Mouse (Mus musculus): ENCODE data around the gene Zfp961.
"Not testable (repeated sequence)": the region's sequence is repeated elsewhere in the genome, so short reads cannot be mapped to it uniquely, and the experiment has no call there.

Gene Zfp961

DNA sequence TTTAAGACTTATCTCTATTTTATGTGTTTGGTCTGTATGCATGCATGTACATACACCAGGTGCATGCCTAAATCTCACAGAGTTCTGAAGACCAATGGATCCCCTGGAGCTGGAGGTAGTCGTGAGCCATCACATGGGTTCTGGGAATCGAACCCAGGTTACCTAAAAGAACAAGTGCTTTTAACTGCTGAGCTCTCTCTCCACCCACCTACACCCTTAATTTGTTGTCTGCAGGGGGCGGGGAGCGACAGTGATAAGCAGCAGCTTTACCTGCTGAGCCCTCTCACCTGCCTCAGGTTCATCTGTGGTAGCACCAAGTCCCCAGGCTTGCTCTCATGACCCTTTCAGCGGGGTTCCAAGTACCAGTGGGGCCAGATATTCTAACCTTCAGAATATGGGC lies 11.0 kb downstream of the Zfp961 start:
- DNase-seq (ENCODE audit: low spot score): no peak

DNA sequence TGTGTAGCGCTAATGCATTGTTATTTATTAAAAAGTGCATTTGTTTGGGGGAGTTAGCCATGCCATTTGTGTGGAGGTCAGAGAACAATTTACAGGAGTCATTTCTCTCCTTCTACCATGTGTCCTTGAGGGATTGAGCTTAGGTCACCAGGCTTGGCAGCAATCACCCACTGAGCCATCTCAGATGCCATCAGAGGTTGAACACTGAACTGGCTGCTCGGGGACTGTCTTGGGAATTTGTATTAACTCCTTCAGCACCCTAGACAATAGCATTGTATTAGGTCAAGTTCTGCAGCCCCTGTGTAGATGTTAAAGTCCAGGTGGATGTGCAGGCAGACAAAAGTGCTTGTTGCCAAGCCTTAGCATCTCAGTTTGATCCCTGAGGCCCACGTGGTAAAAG lies 13.2 kb downstream of the Zfp961 start:
- no peak for DNase-seq (ENCODE audit: low spot score)

DNA sequence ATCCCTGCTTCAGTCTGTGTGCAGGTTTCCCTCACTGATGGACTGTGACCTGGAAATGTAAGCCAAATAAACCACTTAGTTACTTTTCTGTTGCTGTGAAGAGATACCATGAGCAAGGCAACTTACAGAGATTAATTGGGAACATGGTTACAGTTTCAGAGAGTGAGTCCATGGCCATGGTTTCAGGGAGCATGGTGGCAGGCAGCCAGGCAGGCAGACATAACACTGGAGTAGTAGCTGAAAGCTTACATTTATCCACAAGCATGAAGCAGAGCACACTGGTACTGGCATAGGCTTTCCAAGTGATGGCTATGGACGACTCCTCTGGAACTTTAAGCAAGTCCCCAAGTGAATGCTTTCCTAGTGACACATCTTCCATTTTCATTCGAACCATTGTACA lies 14.3 kb downstream of the Zfp961 start:
- DNase-seq (ENCODE audit: low spot score): no peak

DNA sequence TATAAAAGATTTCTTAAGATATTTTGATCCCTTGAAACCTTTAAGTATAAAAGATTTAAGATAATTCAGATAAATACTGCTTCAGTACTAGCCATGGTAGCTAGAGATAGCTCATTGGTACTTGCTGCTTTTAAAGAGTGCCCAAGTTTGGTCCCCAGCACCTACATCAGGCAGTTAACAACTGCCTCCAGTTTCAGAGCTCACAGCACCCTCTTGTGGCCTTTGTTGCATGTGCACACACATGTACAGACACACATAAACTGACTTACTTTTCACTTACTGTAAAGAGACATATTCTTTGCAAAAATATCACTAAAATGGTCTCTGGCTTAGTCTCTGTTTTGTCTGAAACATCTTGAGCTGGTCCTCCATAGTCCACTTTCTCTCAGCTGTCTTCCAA lies 15.6 kb downstream of the Zfp961 start:
- DNase-seq (ENCODE audit: low spot score): no peak

DNA sequence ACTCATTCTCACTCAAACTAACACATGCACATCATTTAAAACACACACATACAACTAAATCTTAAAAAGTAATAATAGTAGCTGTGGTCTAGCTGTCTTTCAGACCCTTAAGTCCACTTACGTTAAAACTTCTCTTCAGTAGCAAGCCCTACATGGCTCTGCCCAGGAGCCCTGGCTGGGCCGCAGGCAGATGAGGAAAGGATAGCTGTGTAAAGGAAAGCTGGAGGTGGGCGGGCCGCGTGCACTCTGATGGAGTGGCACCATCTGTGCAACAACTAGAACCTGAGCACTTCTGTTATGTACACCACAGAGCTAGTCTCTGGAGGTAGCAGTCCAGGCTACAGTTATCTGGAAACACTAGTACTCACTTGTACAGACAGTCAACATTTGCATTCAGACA lies 16.4 kb downstream of the Zfp961 start:
- DNase-seq (ENCODE audit: low spot score): no peak

DNA sequence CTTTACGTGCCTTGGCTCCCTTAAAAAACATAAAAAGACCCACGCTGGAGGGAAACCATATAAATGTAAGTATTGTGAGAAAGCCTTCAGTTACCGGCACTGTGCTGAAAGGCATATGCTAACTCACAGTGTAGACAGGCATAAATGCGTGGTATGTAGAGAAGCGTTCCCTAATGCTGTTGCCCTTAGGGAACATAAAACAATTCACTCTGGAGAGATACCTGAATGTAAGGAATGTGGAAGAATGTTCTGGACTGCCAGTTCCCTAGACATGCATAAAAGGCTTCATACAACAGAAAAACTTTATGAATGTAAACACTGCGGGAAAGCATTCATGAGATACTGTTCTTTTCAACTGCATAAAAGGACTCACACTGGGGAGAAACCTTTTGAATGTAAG lies 17.3 kb downstream of the Zfp961 start:
- no peak for DNase-seq (ENCODE audit: low spot score)

DNA sequence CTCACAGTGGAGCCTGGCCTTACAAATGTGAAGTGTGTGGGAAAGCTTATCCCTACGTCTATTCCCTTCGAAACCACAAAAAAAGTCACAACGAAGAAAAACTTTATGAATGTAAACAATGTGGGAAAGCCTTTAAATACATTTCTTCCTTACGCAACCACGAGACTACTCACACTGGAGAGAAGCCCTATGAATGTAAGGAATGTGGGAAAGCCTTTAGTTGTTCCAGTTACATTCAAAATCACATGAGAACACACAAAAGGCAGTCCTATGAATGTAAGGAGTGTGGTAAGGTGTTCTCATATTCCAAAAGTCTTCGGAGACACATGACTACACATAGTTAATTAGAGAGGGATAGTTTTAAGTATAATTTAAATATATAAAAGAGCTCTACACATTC lies 17.8 kb downstream of the Zfp961 start:
- DNase-seq (ENCODE audit: low spot score): no peak

DNA sequence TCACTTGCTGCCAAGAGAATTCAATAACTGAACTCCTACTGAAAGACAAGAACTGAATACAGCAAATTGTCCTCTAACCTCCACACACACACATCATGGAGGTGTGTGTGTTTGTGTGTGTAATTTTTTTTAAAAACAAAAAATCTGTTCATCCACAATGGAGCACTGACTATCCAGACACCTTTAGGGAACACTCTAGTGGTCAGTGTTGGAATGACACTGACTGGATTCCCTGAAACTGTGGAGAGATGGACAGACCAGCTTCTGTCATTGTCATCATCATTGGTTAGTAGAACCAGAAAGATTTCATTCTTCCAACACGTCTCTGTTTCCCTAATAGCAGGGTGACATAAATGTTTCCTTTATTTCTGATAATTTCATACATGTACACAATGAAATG lies 21.1 kb downstream of the Zfp961 start:
- DNase-seq (ENCODE audit: low spot score): peak; percentile 36

DNA sequence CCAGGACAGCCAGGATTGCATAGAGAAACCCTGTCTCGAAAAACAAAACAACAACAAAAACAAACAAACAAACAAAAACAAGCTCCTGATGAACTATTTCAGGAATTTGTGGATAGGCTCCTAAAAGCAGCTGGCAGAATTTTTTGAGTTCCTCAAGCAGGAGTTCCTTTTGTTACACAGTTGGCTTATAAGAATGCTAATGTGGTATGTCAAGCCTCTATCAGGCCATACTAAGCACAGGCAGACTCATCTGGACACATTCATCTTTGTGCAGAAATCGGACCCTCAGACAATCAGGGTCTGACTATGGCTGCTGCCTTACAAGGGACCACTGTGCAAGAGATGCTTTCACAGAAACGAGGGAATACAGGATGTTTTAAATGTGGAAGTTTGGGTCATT lies 23.4 kb downstream of the Zfp961 start:
- DNase-seq (ENCODE audit: low spot score): no peak

DNA sequence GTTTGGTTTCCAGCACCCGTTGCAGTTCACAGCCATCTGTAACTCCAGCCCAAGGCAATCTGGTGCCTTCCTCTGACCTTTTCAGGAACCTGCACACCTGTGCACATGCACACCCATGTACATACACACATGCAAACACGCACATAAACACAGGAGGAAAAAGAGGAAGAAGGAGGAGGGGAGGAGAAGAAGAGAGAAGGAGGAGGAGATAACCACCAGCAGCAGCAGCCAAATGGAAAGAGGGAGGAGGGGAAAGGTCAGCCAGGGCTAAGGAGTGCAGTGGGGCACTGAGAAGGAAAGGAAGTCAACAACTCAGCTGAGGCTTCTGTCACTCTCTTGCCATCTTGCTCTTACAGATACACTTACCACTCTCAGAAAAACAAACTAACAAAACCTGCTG lies 30.2 kb downstream of the Zfp961 start:
- DNase-seq (ENCODE audit: low spot score): no peak

DNA sequence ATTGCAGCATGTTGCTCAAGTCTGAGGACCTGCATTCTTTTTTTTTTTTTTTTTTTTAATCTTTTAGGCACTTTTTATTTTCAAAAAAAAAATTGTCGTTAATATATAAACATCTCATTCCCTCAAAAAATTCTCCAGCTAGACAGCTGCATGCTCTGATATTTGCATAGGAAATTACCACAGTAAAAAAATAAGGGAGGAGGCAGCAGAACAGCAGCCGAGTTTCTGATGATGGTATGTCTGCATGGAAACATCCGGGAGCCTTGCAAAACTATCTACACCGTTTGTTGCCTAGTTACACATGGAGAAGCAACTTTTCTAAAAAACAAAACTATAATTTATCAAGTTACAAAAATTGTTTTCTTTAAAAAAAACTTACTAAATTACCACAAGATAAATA lies 30.6 kb downstream of the Zfp961 start:
- DNase-seq (ENCODE audit: low spot score): no peak

DNA sequence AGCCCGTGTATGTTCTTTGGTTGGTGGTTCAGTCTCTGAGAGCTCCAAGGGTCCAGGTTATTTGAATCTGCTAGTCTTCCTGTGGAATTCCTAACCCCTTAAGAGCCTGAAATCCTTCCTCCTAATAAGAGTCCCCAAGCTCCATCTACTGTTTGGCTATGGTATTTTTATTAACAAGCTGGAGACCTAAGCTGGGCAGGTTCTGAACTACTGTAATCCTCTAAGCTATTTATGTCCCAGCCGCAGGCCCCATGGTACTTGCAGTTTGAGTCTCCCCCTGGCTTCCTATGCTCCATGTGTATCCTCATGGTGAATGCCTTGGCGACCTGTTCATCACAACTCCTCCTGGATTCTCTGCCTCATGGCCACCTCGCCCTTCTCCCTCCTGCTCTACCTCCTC lies 33.8 kb downstream of the Zfp961 start:
- no peak for DNase-seq (ENCODE audit: low spot score)

DNA sequence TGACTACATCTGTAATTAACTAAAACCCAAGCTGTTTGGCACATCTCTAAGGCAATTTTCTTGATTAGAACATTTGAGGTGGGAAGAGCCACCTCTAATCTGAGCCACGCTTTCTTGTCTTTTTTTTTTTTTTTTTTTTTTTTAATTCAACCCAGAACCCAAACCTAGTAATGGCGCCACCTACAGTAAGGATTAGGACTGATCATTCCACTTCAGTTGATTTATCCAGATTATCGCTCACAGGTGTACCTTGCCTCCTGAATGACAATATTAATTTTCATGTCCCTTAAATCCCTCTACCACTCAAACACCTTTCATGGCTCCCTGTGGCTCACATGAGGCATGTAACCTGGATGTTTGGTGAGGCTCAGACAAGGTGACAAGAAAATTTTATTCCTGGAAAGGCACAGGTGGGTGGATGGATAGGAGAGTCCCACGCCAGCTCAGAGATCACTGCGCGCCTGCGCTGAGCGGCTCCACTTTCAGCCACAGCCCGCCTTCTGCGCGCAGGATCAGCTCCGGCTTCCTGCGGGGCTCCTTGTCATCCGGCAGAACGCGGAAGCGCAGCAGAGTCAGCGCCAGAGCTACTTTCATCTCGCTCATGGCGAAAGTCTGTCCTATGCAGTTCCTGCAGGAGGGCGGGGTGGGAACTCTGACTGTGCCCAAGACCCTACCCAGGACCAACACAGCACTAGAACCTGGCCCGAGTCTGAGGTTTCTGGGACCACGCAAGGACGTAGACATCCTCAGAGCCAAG lies 37.5 kb downstream of the Zfp961 start:
- DNase-seq (ENCODE audit: low spot score): peak; percentile 68

DNA sequence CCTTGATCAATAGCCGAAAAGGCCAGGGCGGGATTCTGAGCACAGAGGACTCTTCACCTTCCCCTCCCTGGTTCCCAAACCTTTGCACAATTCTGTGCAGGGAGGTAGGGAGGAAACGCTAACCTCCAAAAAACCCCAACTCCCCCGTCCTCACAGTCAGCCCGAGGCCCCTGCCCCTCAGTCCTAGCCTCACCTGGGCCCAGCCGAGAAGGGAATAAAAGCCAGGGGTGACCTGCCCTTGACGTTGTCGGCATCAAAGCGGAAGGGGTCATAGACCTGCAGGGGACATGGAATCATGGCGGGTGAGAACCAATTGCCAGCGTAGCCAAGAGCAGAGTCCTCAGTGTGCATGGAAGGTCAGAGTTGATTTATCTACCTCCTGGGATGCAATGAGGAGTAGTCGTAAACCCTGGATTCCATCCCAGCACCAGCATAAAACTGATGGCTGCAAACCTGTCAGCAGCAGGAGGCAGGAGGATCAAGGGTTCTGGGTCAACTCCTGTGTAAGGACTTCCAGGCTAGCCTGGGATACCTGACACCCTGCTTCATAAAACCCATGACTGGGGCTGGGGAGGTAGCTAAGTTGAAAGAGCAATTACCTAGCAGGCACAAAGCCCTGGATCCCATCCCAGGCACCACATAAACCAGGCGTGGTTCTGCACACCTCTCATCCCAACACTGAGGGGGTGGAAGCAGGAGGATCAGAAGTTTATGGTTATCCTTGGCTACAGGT lies 38.2 kb downstream of the Zfp961 start:
- DNase-seq (ENCODE audit: low spot score): no peak

DNA sequence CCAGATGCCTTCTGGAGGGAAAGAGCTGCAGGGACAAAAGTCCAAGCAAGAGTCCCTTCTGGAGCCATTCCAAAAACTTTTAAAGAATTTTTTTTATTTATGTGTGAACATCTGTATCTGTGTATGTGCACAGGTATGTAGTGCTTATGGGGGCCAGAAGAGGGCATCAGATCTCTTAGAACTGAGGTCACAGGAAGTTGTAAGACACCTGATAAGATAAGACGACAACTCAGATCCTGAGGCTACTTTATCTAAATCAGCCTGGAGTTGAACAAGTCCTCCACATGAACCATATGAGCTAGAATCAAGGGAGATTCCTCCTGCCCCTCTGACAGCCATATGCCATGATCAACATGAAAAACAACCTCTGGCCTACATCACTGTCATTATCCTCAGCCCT lies 48.6 kb downstream of the Zfp961 start:
- no peak for DNase-seq (ENCODE audit: low spot score)

DNA sequence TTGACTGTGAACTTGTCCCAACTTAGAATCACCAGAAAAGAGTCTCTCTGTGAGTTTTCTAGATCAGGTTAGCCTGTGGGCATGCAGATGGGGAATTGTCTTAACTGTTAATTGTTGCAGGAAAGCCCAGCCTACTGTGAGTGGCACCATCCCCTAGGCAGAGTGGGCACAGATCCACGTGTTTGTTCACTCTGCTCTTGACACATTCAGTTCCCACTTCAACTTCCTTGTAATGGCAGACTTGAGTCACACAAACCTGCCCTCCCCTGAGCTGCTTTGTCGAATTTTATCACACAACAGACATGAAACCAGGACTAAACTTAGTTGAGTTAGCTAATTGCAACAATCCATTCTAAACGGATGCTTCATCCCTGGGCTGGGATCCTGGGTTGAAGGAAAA lies 49.4 kb downstream of the Zfp961 start:
- no peak for DNase-seq (ENCODE audit: low spot score)

DNA sequence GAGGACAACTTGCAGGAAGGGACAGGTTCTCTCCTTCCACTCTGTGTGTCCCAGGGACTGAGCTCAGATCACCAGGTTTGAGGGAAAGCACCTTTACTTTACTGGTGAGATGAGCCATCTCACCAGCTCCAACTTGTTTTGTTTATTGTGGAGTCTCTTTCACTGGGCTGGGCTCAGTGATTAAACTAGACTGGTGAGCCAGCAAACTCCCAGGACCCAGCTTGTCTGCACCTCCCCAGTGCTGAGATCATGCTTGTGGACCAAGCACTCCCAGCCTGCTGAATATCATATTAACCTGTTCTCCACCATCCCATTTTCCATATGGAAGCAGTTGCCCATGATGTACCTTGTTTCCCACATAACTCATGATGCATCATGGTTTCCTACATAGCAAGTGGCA lies 52.1 kb downstream of the Zfp961 start:
- DNase-seq (ENCODE audit: low spot score): no peak

DNA sequence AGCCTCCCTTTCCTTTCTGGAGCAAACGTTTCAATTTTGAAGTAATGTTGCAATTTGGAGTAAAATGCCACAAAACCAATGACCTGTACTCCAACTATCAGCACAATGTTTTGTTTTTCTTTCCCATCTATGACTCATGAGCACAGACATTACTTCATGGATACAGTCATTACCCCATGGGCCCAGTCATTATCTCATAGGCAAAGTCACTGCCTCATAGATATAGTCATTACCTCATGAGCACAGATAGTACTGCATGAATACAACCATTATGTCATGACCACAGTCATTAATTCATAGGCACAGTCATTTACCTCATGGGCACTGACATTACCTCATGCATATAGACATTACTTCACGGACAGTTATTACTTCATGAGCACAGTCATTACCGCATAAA lies 55.1 kb downstream of the Zfp961 start:
- no peak for DNase-seq (ENCODE audit: low spot score)

DNA sequence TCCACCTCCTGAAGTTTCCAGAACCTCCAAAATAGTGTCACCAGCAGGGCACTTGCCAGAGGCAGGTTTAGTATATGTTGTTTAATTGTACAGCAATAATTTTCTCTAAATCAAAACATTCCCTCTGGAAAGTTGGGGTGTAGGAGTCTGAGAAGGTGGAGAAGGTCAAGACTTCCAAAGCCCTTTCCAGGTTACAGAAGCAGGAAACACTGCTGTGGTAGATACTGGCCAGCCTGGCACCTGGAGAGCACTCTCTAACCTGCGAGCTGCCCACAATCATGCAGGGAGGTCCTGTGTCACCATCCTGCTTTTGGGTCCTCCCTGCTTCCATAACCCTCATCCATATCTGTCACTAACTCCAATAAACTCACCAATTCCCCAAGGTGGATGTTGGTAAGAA lies 55.9 kb downstream of the Zfp961 start:
- DNase-seq (ENCODE audit: low spot score): no peak

DNA sequence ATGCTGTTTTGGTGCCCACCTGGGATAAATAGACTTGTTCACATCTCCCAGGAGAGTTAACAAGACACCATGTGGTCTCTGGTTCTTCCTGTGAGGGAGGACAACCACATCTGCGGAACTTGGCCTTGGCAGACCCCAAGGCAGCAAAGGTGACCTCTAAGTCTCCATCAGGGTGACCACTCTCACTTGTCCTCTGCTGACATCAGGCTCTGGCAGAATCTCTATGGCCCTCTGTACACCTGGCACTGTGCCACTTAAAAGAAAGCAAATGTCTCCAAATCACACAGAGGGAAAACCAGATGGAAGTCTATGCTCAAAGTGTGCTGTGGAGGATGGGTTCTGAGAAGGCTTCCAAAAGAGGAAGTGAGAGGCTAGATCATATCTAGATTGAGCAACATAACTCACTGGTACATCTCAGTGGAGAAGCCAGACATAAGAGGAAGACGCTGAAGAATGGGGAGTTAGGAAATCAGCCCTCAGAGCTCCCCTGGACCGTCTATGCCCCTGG lies 57.4 kb downstream of the Zfp961 start:
- DNase-seq (ENCODE audit: low spot score): no peak

DNA sequence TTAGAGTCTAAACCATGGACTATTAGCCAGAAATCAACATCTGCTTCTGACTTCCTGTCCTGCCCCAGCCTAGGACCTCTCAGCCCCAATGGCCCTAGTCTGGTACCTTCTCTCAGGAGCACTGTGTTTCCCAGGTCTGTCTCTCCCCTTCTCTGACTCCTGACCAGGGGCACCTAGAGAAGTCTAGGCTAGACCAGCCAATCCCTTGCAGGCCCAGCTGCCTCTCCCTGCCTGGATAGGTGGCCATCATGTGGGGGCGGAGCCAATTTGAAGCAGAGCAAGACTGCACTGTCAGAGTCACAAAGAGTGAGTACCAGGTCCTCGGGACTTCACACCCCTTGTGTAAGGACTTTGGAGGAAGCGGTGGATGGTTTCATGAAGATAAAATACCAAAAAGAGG lies 58.6 kb downstream of the Zfp961 start, which contains the start of gene Cyp4f18:
TSS of gene Cyp4f18 (minus strand) at position 154 of the 400 bp plus-strand sequence.
- no peak for DNase-seq (ENCODE audit: low spot score)

DNA sequence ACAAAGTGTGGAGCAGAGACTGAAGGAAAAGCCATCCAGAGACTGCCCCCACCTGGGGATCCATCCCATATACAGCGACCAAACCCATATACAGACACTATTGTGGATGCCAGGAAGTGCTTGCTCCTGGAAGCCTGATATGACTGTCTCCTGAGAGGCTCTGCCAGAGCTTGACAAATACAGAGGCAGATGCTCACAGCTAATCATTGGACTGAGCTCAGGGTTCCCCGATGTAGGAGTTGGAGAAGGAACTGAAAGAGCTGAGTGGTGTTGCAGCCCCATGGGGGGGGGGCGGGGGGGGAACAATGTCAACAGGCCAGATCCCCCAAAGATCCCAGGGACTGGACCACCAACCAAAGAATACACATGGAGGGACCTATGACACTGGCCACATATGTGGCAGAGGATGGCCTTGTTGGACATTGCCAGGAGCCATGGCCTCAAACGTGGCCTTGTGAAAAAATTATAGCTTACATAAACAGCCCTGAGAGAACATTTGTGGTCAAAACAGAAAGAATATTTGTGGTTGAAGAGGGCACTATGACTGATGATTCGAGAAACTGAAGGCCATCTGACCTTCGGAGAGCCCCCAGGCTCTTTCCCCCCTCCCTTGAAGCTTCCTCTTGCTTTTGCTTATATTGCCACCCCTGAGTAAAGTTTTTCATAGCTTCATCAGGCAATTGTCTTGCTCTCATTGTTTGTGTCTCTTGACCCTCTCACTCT lies 62.8 kb downstream of the Zfp961 start:
- not testable (repeated sequence) for DNase-seq (ENCODE audit: low spot score)

DNA sequence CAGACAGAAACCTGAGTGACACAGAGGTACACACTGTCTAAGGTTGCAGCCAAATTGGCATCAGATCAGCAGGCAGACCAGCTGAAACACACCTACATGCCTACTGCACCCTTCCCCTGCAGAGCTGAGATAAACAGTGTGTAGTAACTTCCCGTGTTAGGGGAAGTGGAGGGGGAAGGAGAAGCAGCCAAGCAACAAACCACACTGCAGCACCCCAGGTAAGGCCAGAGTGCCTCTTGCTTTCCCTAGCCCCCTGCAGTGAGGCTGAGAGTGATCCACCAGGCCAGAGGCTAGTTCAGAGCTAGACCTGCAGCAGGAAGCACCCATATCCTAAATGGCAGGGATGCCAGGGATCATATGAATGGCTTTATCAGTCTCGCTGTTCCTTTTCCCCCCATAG lies 66.5 kb downstream of the Zfp961 start:
- DNase-seq (ENCODE audit: low spot score): not testable (repeated sequence)

Data from layer of hippocampus, adult 11-12 months (tissue).